Mouse (Mus musculus): Measurements from ENCODE around the gene Phb.
A peak's percentile ranks its signal among the peaks of the same experiment; 100 is the strongest.

DNA sequence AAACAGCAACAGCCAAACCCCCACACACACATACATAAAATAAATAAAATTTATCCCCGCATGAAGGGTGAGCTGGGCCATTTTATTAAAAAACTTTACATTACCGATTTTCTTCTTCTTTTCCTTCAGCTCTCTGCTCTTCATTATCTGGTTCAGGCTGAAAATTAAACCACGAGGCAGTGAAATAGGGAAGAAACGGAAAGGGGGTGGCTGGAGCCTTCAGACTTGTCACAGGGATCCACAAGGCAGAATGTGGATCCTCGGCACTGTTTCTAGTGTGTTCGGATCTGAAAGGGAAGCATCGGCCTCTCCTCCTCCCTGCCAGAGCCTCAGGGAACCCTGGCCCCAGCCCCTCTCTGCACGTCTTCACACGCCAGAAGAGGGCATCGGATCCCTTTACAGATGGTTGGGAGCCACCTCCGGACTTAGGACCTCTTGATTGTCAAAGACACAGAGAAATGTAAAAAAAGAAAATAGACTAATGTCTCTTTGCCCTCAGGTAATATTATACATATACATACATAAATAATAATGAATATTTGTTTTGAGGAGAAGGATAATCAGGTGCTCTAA lies 20.4 kb downstream of the Phb start:
- TF ChIP-seq CTCF (IDR thresholded peaks at IDR 0.05; ENCODE audit: insufficient read depth, low read length) (0 out of 2 replicates have a peak, but pooled peaks have one; percentile 6), POLR2A (IDR thresholded peaks at IDR 0.05; ENCODE audit: borderline replicate concordance, extremely low read depth, low read depth, low read length) (no peak)

Data from lung, adult 2 months (tissue).